7 mouse cellular contexts compared by ENCODE assay signal in the genomic region with DNA sequence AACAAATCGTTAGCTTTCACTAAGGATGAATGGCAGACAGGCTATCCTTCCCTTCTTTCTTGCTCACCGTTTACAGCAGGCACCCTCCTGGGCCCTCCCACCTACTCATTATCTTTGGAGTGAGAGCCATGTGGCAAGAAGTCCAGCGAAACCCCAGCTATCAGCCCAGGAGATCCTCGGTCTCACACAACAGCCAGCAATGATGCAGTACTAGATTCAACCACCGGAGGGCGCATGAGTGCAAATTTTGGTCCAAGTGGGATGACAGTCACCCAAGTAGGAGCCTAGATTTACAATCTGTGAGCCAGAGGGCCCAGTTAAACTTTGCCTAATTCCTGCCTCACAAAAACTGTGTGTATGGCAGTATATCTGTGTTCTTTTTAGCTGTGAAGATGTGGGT. TPM values are rescaled to one million over a fixed set of nuclear protein-coding genes. Genes with fewer than 3 reads are reported as not detected.
DNase-seq lines count a peak whose midpoint lies in the region; ATAC-seq and TF ChIP-seq lines count a peak whose summit lies in the region.

No protein-coding gene starts in this region.

- intact Hi-C loops in left cerebral cortex, postnatal 36 days (cut with DNase I): loop anchor here (1.0 to 5.0 kb wide), 2 partner anchors 32 to 65 kb away; no protein-coding TSS in a partner anchor

- WGBS in intestine, postnatal 0 days: 6% methylated on average over 6 of the region's 6 CpGs
- 5% methylated on average over 6 of the region's 6 CpGs for WGBS in midbrain, embryonic 12.5 days

- no peak overlapping the region for H3K9ac ChIP-seq in intestine, postnatal 0 days (ENCODE audit: low read depth, low read length)
- H3K9ac ChIP-seq in midbrain, embryonic 12.5 days (replicated peaks): no peak overlapping the region

- DNase-seq in adrenal gland, adult 8-10 months: peak; percentile 81
- DNase-seq in embryo, embryonic 9.5 days (ENCODE audit: extremely low spot score): peak; percentile 89
- peak; percentile 86 to 92 for DNase-seq in left cerebral cortex, postnatal 36 days (ENCODE audit: low spot score in 2 of 2)
- DNase-seq in skeletal muscle tissue, adult 2 months (ENCODE audit: low read depth, low spot score): peak; percentile 72

- peak; percentile 93 for TF ChIP-seq CTCF in intestine, postnatal 0 days (IDR thresholded peaks at IDR 0.05; ENCODE audit: low read depth)

- H3K9me3 ChIP-seq in intestine, postnatal 0 days (ENCODE audit: control insufficient read depth): no peaks in the 10 kb centered on the region
- H3K9me3 ChIP-seq in midbrain, embryonic 12.5 days: no peaks in the 10 kb centered on the region

- H3K4me2 ChIP-seq in intestine, postnatal 0 days (replicated peaks; ENCODE audit: low read depth): peak overlapping the region; percentile 39; the same call in 1 of the 2 replicates
- no peak overlapping the region for H3K4me2 ChIP-seq in midbrain, embryonic 12.5 days (replicated peaks)

- no peaks in the 10 kb centered on the region for H3K27me3 ChIP-seq in intestine, postnatal 0 days (replicated peaks; ENCODE audit: control insufficient read depth, insufficient read depth, low read length)
- H3K27me3 ChIP-seq in midbrain, embryonic 12.5 days: peaks cover 44% of the 10 kb centered on the region

- peak; percentile 84 for ATAC-seq in granulocyte monocyte progenitor cell, adult 5-6 weeks (replicated peaks; ENCODE audit: poor library complexity, severe bottlenecking)
- ATAC-seq in intestine, postnatal 0 days: 0 out of 2 replicates have a peak, but pooled peaks have one; percentile 15
- ATAC-seq in midbrain, embryonic 12.5 days (ENCODE audit: low FRiP score, low read depth): 0 out of 2 replicates have a peak, but pooled peaks have one; percentile 58

- H3K4me1 ChIP-seq in intestine, postnatal 0 days (replicated peaks; ENCODE audit: control insufficient read depth, insufficient read depth, low read length): no peaks in the 10 kb centered on the region
- peaks cover 4% of the 10 kb centered on the region; the same call in 1 of the 2 replicates for H3K4me1 ChIP-seq in midbrain, embryonic 12.5 days

- H3K4me3 ChIP-seq in intestine, postnatal 0 days (ENCODE audit: low read depth, low read length): no peak overlapping the region
- no peak overlapping the region for H3K4me3 ChIP-seq in midbrain, embryonic 12.5 days

- no peak overlapping the region for H3K27ac ChIP-seq in intestine, postnatal 0 days (ENCODE audit: low read depth, low read length)
- H3K27ac ChIP-seq in midbrain, embryonic 12.5 days (replicated peaks): no peak overlapping the region

- H3K36me3 ChIP-seq in intestine, postnatal 0 days (ENCODE audit: control insufficient read depth, insufficient read depth): no peaks in the 10 kb centered on the region
- H3K36me3 ChIP-seq in midbrain, embryonic 12.5 days: no peaks in the 10 kb centered on the region

RNA-seq across cellular contexts. Expression of gene Mt2, which starts 5.2 kb away (rescaled TPM):
- 100 to 1,000 TPM; 120 to 244 (median 215) TPM for total RNA-seq in adrenal gland, adult 8-10 months (2022)
- total RNA-seq in granulocyte monocyte progenitor cell, adult 5-6 weeks (2014; fragmentation: Nextera tagmentation): 0.82 and 4.7 TPM in 2 replicates
- total RNA-seq in granulocyte monocyte progenitor cell, adult 5-6 weeks (2017): 3.9 and 8.7 TPM in 2 replicates
- polyA plus RNA-seq in intestine, postnatal 0 days (2015; fragmentation: Nextera tagmentation; extraction: Ambion mirVana): 224 and 270 TPM in 2 replicates
- 100 to 1,000 TPM; 463 to 490 TPM for total RNA-seq in left cerebral cortex, postnatal 36 days (2021)
- 12.9 and 13.1 TPM in 2 replicates for polyA plus RNA-seq in midbrain, embryonic 12.5 days (2016; fragmentation: Nextera tagmentation; extraction: Ambion mirVana)

RNA-seq across cellular contexts. Expression of gene Mt1, which starts 11.6 kb away (rescaled TPM):
- total RNA-seq in adrenal gland, adult 8-10 months (2022): 100 to 1,000 TPM; 179 to 332 (median 286) TPM
- 120 and 175 TPM in 2 replicates for total RNA-seq in granulocyte monocyte progenitor cell, adult 5-6 weeks (2014; fragmentation: Nextera tagmentation)
- total RNA-seq in granulocyte monocyte progenitor cell, adult 5-6 weeks (2017): 233 and 290 TPM in 2 replicates
- 2,068 and 2,262 TPM in 2 replicates for polyA plus RNA-seq in intestine, postnatal 0 days (2015; fragmentation: Nextera tagmentation; extraction: Ambion mirVana)
- total RNA-seq in left cerebral cortex, postnatal 36 days (2021): 100 to 1,000 TPM; 556 to 573 TPM
- polyA plus RNA-seq in midbrain, embryonic 12.5 days (2016; fragmentation: Nextera tagmentation; extraction: Ambion mirVana): 31.1 and 38.8 TPM in 2 replicates

RNA-seq across cellular contexts. Expression of gene Mt3, which starts 14.8 kb away (rescaled TPM):
- total RNA-seq in adrenal gland, adult 8-10 months (2022): 10 to 100 TPM in 2 of 4 experiments, 1 to 10 TPM in 2; 7.4 to 11.2 (median 9.6) TPM
- total RNA-seq in granulocyte monocyte progenitor cell, adult 5-6 weeks (2014; fragmentation: Nextera tagmentation): not detected in 2 replicates
- total RNA-seq in granulocyte monocyte progenitor cell, adult 5-6 weeks (2017): not detected in 2 replicates
- polyA plus RNA-seq in intestine, postnatal 0 days (2015; fragmentation: Nextera tagmentation; extraction: Ambion mirVana): 4.4 and 4.7 TPM in 2 replicates
- 100 to 1,000 TPM; 854 to 931 TPM for total RNA-seq in left cerebral cortex, postnatal 36 days (2021)
- polyA plus RNA-seq in midbrain, embryonic 12.5 days (2016; fragmentation: Nextera tagmentation; extraction: Ambion mirVana): 16.9 and 23.8 TPM in 2 replicates

RNA-seq across cellular contexts. Expression of gene Mt4, which starts 30.2 kb away (rescaled TPM):
- total RNA-seq in adrenal gland, adult 8-10 months (2022): not detected
- not detected in 2 replicates for total RNA-seq in granulocyte monocyte progenitor cell, adult 5-6 weeks (2014; fragmentation: Nextera tagmentation)
- not detected in 2 replicates for total RNA-seq in granulocyte monocyte progenitor cell, adult 5-6 weeks (2017)
- polyA plus RNA-seq in intestine, postnatal 0 days (2015; fragmentation: Nextera tagmentation; extraction: Ambion mirVana): 0.69 and 2.6 TPM in 2 replicates
- total RNA-seq in left cerebral cortex, postnatal 36 days (2021): not detected
- not detected in 2 replicates for polyA plus RNA-seq in midbrain, embryonic 12.5 days (2016; fragmentation: Nextera tagmentation; extraction: Ambion mirVana)

RNA-seq across cellular contexts. Expression of gene Nup93, which starts 47.1 kb away (rescaled TPM):
- 10 to 100 TPM; 14.4 to 19.4 (median 17.0) TPM for total RNA-seq in adrenal gland, adult 8-10 months (2022)
- 38.9 and 45.1 TPM in 2 replicates for total RNA-seq in granulocyte monocyte progenitor cell, adult 5-6 weeks (2014; fragmentation: Nextera tagmentation)
- 45.5 and 46.0 TPM in 2 replicates for total RNA-seq in granulocyte monocyte progenitor cell, adult 5-6 weeks (2017)
- 21.2 and 21.9 TPM in 2 replicates for polyA plus RNA-seq in intestine, postnatal 0 days (2015; fragmentation: Nextera tagmentation; extraction: Ambion mirVana)
- total RNA-seq in left cerebral cortex, postnatal 36 days (2021): 10 to 100 TPM; 37.2 to 64.5 TPM
- polyA plus RNA-seq in midbrain, embryonic 12.5 days (2016; fragmentation: Nextera tagmentation; extraction: Ambion mirVana): 96.7 and 98.4 TPM in 2 replicates

Comparison
In these comparisons a context has a peak if more than half of its experiments do, and no peak if none do; other contexts are left out.
1. ATAC-seq: peak in every context shown above with its lines; median percentile 84 in granulocyte monocyte progenitor cell, adult 5-6 weeks; 58 in midbrain, embryonic 12.5 days; 15 in intestine, postnatal 0 days.
2. RNA of gene Mt2, which starts 5.2 kb away (total RNA-seq): 463 to 490 TPM in left cerebral cortex, postnatal 36 days and 120 to 244 TPM in adrenal gland, adult 8-10 months; 0.82 to 8.7 TPM in granulocyte monocyte progenitor cell, adult 5-6 weeks; every median in the first group is over 10 times any median in the second.
3. RNA of gene Mt3, which starts 14.8 kb away (total RNA-seq): 854 to 931 TPM in left cerebral cortex, postnatal 36 days; 7.4 to 11.2 TPM in adrenal gland, adult 8-10 months and not detected in granulocyte monocyte progenitor cell, adult 5-6 weeks; every median in the first group is over 10 times any median in the second.
4. Peak in every context shown above with its lines, with median percentiles within 50 percentile points of each other: DNase-seq.